Mouse (Mus musculus) MEL (cell line): Measurements from ENCODE around the gene St6galnac3. TPM values are rescaled to one million over a fixed set of nuclear protein-coding genes. Genes with fewer than 3 reads are reported as not detected.

Experiments used
- DNase-seq: peaks from one replicate; pipeline ENCODE4 v3.0.0; 2011; ENCODE audit warnings: low read depth, low spot score
- H3K27ac ChIP-seq: 2 replicates; pipeline ENCODE4 v1.5.1; 2012; ENCODE audit warnings: low read depth, mild to moderate bottlenecking, control low read depth, low read length, moderate library complexity; ENCODE audit not compliant: control insufficient read depth
- H3K27me3 ChIP-seq, 2 experiments: fragments of 150-350 bp in 1 of 2; sonication (generic) in 1 of 2; 2 replicates each; pipeline ENCODE4 v1.6.1; 2012; ENCODE audit warnings: low read length in 2 of 2, mild to moderate bottlenecking in 2 of 2, improper control_type of control experiment in 1 of 2, moderate library complexity in 1 of 2; ENCODE audit not compliant: insufficient read depth in 2 of 2, control insufficient read depth in 1 of 2
- H3K36me3 ChIP-seq, 2 experiments: 2 replicates each; pipeline ENCODE4 v1.6.1; 2012 to 2014; ENCODE audit warnings: low read length in 2 of 2, improper control_type of control experiment in 1 of 2, inconsistent platforms in 1 of 2, mild to moderate bottlenecking in 1 of 2; ENCODE audit not compliant: insufficient read depth in 2 of 2, control insufficient read depth in 1 of 2
- H3K4me1 ChIP-seq, 2 experiments: fragments of 150-350 bp in 1 of 2; sonication (generic) in 1 of 2; 2 replicates each; pipeline ENCODE4 v1.6.1; 2012; ENCODE audit warnings: low read length in 2 of 2, improper control_type of control experiment in 1 of 2, mild to moderate bottlenecking in 1 of 2; ENCODE audit not compliant: insufficient read depth in 2 of 2, control insufficient read depth in 1 of 2
- H3K4me3 ChIP-seq, 2 experiments: fragments of 150-350 bp in 1 of 2; sonication (generic) in 1 of 2; 2 replicates each; pipeline ENCODE4 v1.5.1; 2012; ENCODE audit warnings: low read depth in 2 of 2, low read length in 2 of 2, mild to moderate bottlenecking in 2 of 2, moderate library complexity in 2 of 2, control low read depth in 1 of 2, improper control_type of control experiment in 1 of 2; ENCODE audit not compliant: control insufficient read depth in 1 of 2, insufficient read depth in 1 of 2
- H3K79me2 ChIP-seq: 2 replicates; pipeline ENCODE4 v1.6.1; 2012; ENCODE audit warnings: mild to moderate bottlenecking, low read length, moderate library complexity; ENCODE audit not compliant: control insufficient read depth, poor library complexity, insufficient read depth
- H3K9ac ChIP-seq: 2 replicates; pipeline ENCODE4 v1.6.1; 2012; ENCODE audit warnings: low read depth, mild to moderate bottlenecking, control low read depth, low read length, moderate library complexity; ENCODE audit not compliant: control insufficient read depth, poor library complexity, severe bottlenecking
- H3K9me3 ChIP-seq: fragments of 150-350 bp; sonication (generic); replicated peaks from 2 replicates; pipeline ENCODE4 v1.6.1; 2012; ENCODE audit warnings: mild to moderate bottlenecking, low read length, improper control_type of control experiment, moderate library complexity; ENCODE audit not compliant: insufficient read depth
- CHD1 ChIP-seq: IDR thresholded peaks from 2 replicates; pipeline ENCODE4 v1.6.1; 2012; ENCODE audit warnings: low read depth, mild to moderate bottlenecking, inconsistent platforms, low read length, improper control_type of control experiment
- CTCF ChIP-seq, 3 experiments: IDR thresholded peaks in 2 of 3; conservative IDR thresholded peaks in 1 of 3; 2 replicates each; pipeline ENCODE4 v1.5.1; 2011 to 2012; ENCODE audit warnings: low read length in 3 of 3, low read depth in 2 of 3, mild to moderate bottlenecking in 2 of 3, improper control_type of control experiment in 1 of 3, inconsistent platforms in 1 of 3, mixed read lengths in 1 of 3, moderate library complexity in 1 of 3; ENCODE audit not compliant: control insufficient read depth in 1 of 3, insufficient read depth in 1 of 3, poor library complexity in 1 of 3, severe bottlenecking in 1 of 3
- E2F4 ChIP-seq: IDR thresholded peaks from 2 replicates; pipeline ENCODE4 v1.6.1; 2011; ENCODE audit warnings: low read depth, low read length, improper control_type of control experiment, borderline replicate concordance
- EP300 ChIP-seq, 2 experiments: IDR thresholded peaks; 2 replicates each; pipeline ENCODE4 v1.6.1; 2011; ENCODE audit warnings: improper control_type of control experiment in 2 of 2, low read length in 2 of 2, low read depth in 1 of 2, mild to moderate bottlenecking in 1 of 2
- GABPA ChIP-seq: IDR thresholded peaks from 2 replicates; pipeline ENCODE4 v1.6.1; 2012; ENCODE audit warnings: low read depth, mild to moderate bottlenecking, inconsistent platforms, low read length, improper control_type of control experiment, moderate library complexity
- GATA1 ChIP-seq: IDR thresholded peaks from 2 replicates; pipeline ENCODE4 v1.6.1; 2011; ENCODE audit warnings: low read depth, low read length, improper control_type of control experiment
- MAZ ChIP-seq: IDR thresholded peaks from 2 replicates; pipeline ENCODE4 v1.6.1; 2012; ENCODE audit warnings: low read depth, mild to moderate bottlenecking, inconsistent platforms, low read length, improper control_type of control experiment
- MXI1 ChIP-seq: IDR thresholded peaks from 2 replicates; pipeline ENCODE4 v1.6.1; 2011; ENCODE audit warnings: mild to moderate bottlenecking, low read depth, low read length, improper control_type of control experiment
- MYC ChIP-seq: IDR thresholded peaks from 2 replicates; pipeline ENCODE4 v1.6.1; 2011; ENCODE audit warnings: low read depth, mild to moderate bottlenecking, low read length, improper control_type of control experiment, moderate library complexity
- NELFE ChIP-seq: IDR thresholded peaks from 2 replicates; pipeline ENCODE4 v1.6.1; 2011; ENCODE audit warnings: low read depth, low read length, improper control_type of control experiment
- RCOR1 ChIP-seq: IDR thresholded peaks from 2 replicates; pipeline ENCODE4 v1.6.1; 2012; ENCODE audit warnings: low read depth, mild to moderate bottlenecking, inconsistent platforms, low read length, improper control_type of control experiment
- SIN3A ChIP-seq: IDR thresholded peaks from 2 replicates; pipeline ENCODE4 v1.6.1; 2012; ENCODE audit warnings: low read length, improper control_type of control experiment, inconsistent platforms
- TAL1 ChIP-seq: IDR thresholded peaks from 2 replicates; pipeline ENCODE4 v1.6.1; 2012; ENCODE audit warnings: mild to moderate bottlenecking, inconsistent platforms, low read length, moderate library complexity, mixed read lengths
- TCF12 ChIP-seq: IDR thresholded peaks from 2 replicates; pipeline ENCODE4 v1.6.1; 2014; ENCODE audit warnings: low read depth, mild to moderate bottlenecking, inconsistent platforms, low read length, improper control_type of control experiment, moderate library complexity
- USF1 ChIP-seq: IDR thresholded peaks from 2 replicates; pipeline ENCODE4 v1.6.1; 2014; ENCODE audit warnings: low read depth, mild to moderate bottlenecking, inconsistent platforms, low read length, improper control_type of control experiment, moderate library complexity
- USF2 ChIP-seq, 2 experiments: IDR thresholded peaks; 2 replicates each; pipeline ENCODE4 v1.6.1; 2011 to 2012; ENCODE audit warnings: improper control_type of control experiment in 2 of 2, low read length in 2 of 2, borderline replicate concordance in 1 of 2, inconsistent platforms in 1 of 2, low read depth in 1 of 2, mild to moderate bottlenecking in 1 of 2; ENCODE audit not compliant: insufficient read depth in 1 of 2
- ZKSCAN1 ChIP-seq: IDR thresholded peaks from 2 replicates; pipeline ENCODE4 v1.6.1; 2012; ENCODE audit warnings: low read depth, mild to moderate bottlenecking, inconsistent platforms, low read length, improper control_type of control experiment, moderate library complexity
- ZNF384 ChIP-seq: IDR thresholded peaks from 2 replicates; pipeline ENCODE4 v1.6.1; 2012; ENCODE audit warnings: low read depth, mild to moderate bottlenecking, inconsistent platforms, low read length, improper control_type of control experiment
- polyA plus RNA-seq, 2 experiments: library from polyadenylated mRNA; stranded (reverse) in 1 of 2; unstranded in 1 of 2; fragments of >175 nt in 1 of 2; fragments of >200 nt in 1 of 2; gene quantifications; 2 replicates each; pipeline versions ENCODE4 v1.2.1 to v1.2.4; 2012; ENCODE audit warnings: low replicate concordance in 2 of 2, low read depth in 1 of 2; ENCODE audit not compliant: insufficient read length in 2 of 2, insufficient read depth in 1 of 2, missing spikeins in 1 of 2
- total RNA-seq: library from RNA; depleted of rRNA; stranded (reverse); fragments of 300-350 nt; gene quantifications from 2 replicates; pipeline ENCODE4 v1.2.3, GENCODE M21; 2012

Gene St6galnac3
- total and polyA plus RNA-seq, 3 experiments, result 7.8 to 11.4 TPM; not detected in 1

DNA sequence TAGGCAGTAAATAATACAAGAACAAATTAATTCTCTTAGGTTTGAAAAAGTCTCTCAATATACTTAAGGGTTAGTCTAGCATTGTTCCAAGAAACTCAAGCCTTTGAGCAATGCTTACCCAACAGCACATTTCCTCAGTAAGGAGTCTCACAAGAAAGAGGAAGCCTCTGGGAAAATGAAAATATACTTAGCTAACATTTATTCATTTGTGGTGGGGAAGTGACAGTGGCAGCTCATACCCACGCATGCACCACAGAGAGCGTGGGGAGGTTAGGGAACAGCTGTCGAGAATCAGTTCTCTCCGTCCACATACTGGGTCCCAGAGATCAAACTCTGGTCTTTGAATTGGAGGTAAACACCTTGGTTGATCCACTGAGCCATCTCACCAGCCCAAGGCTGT, 318.8 kb downstream of the St6galnac3 start:
- Histone ChIP-seq H3K9ac (no peak overlapping the region), H3K27me3 (no peaks in the 10 kb centered on the region), H3K4me3 (no peak overlapping the region), H3K79me2 (no peaks in the 10 kb centered on the region), H3K36me3 (no peaks in the 10 kb centered on the region; a peak in 1 of 4 replicates), H3K4me1 (no peaks in the 10 kb centered on the region), H3K27ac (no peak overlapping the region), H3K9me3 (no peaks in the 10 kb centered on the region)
- no peak for DNase-seq
- TF ChIP-seq RCOR1, result no peak
- no peak for TF ChIP-seq EP300 (IDR thresholded peaks at IDR 0.05; ENCODE audit: low read depth in 1 of 2, low read length in 2 of 2)
- no peak for TF ChIP-seq ZNF384
- TF ChIP-seq USF1, result no peak
- TF ChIP-seq GABPA, result no peak
- no peak for TF ChIP-seq MAZ
- no peak for TF ChIP-seq MXI1
- no peak for TF ChIP-seq MYC
- TF ChIP-seq NELFE, result no peak
- TF ChIP-seq GATA1, result no peak
- no peak for TF ChIP-seq SIN3A
- no peak for TF ChIP-seq CHD1
- no peak for TF ChIP-seq USF2 (IDR thresholded peaks at IDR 0.05; ENCODE audit: borderline replicate concordance in 1 of 2, insufficient read depth in 1 of 2, low read depth in 1 of 2, low read length in 2 of 2)
- no peak for TF ChIP-seq TAL1
- TF ChIP-seq ZKSCAN1, result no peak
- TF ChIP-seq TCF12, result no peak

DNA sequence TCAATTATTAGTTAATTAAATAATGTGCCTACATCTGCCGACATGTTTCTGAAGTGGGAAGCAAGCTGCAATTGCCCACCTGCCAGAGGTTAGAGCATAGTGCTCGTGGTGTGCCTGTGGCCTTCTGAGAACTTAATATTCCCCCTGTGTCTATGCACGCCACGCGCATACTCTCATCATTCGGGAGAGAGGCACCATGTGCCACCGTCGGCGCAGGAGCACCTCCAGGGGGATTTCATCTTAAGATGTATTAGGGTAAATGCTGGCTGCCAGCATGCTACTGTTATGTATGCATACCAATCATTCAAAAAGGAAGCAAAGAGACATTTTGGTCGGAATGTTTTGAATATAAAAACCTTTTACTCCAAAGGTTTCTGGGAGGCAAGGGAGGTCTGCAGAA, 319.3 kb downstream of the St6galnac3 start:
- Histone ChIP-seq H3K27me3 (no peaks in the 10 kb centered on the region), H3K27ac (no peak overlapping the region), H3K4me3 (no peak overlapping the region), H3K4me1 (no peaks in the 10 kb centered on the region), H3K9ac (no peak overlapping the region), H3K36me3 (no peaks in the 10 kb centered on the region), H3K9me3 (no peaks in the 10 kb centered on the region), H3K79me2 (no peaks in the 10 kb centered on the region)
- no peak for DNase-seq
- TF ChIP-seq CTCF (IDR thresholded peaks at IDR 0.05 in 2 of 3, conservative IDR thresholded peaks at IDR 0.05 in 1 of 3; ENCODE audit: control insufficient read depth in 1 of 3, insufficient read depth in 1 of 3, low read depth in 2 of 3, low read length in 3 of 3, poor library complexity in 1 of 3, severe bottlenecking in 1 of 3) (no peak), E2F4 (no peak)
